Mouse (Mus musculus): ENCODE results near the gene Bmf. TPM values are rescaled to one million over a fixed set of nuclear protein-coding genes. Genes with fewer than 3 reads are reported as not detected.
"Not testable (repeated sequence)": the region's sequence is repeated elsewhere in the genome, so short reads cannot be mapped to it uniquely, and the experiment has no call there.

The Bmf gene
- total and polyA plus RNA-seq, 2 experiments from 2014 or later: 0.99 to 6.8 TPM

GRCm38 (mm10) chr2:118562015-118562414 is 12.5 kb upstream of the Bmf start:
- H3K9ac ChIP-seq (replicated peaks; ENCODE audit: low read length, poor library complexity, severe bottlenecking): no peak overlapping the region
- no peak overlapping the region for H3K27ac ChIP-seq (ENCODE audit: low read depth, low read length)
- no peaks in the 10 kb centered on the region for H3K27me3 ChIP-seq (ENCODE audit: insufficient read depth, low read length)
- no peak overlapping the region for H3K4me2 ChIP-seq (ENCODE audit: low read depth, low read length, poor library complexity, severe bottlenecking)
- no peaks in the 10 kb centered on the region for H3K9me3 ChIP-seq (ENCODE audit: low read length)
- H3K4me3 ChIP-seq (ENCODE audit: low read depth, low read length): no peak overlapping the region
- ATAC-seq (ENCODE audit: low FRiP score) (no peak), DNase-seq (ENCODE audit: low spot score) (no peak)
- TF ChIP-seq CTCF (IDR thresholded peaks at IDR 0.05): no peak
- 88% methylated on average over 4 of the region's 4 CpGs for WGBS
- H3K4me1 ChIP-seq (ENCODE audit: insufficient read depth, low read length): no peaks in the 10 kb centered on the region
- H3K36me3 ChIP-seq (ENCODE audit: insufficient read depth, low read length): no peaks in the 10 kb centered on the region

- H3K4me1 ChIP-seq (ENCODE audit: insufficient read depth, low read length): no peaks in the 10 kb centered on the region
- H3K27ac ChIP-seq (ENCODE audit: low read depth, low read length): no peak overlapping the region
- H3K36me3 ChIP-seq (ENCODE audit: insufficient read depth, low read length): no peaks in the 10 kb centered on the region
- H3K9ac ChIP-seq (replicated peaks; ENCODE audit: low read length, poor library complexity, severe bottlenecking): no peak overlapping the region
- no peak for TF ChIP-seq CTCF (IDR thresholded peaks at IDR 0.05)
- ATAC-seq (ENCODE audit: low FRiP score): no peak
- no peaks in the 10 kb centered on the region for H3K9me3 ChIP-seq (ENCODE audit: low read length)
- no peak for DNase-seq (ENCODE audit: low spot score)
- WGBS: 92% methylated on average over 3 of the region's 3 CpGs
- H3K27me3 ChIP-seq (ENCODE audit: insufficient read depth, low read length): no peaks in the 10 kb centered on the region
- H3K4me3 ChIP-seq (ENCODE audit: low read depth, low read length): no peak overlapping the region
- H3K4me2 ChIP-seq (ENCODE audit: low read depth, low read length, poor library complexity, severe bottlenecking): no peak overlapping the region
Observed at GRCm38 (mm10) chr2:118558426-118558825, 8.9 kb upstream of the Bmf start.

DNA sequence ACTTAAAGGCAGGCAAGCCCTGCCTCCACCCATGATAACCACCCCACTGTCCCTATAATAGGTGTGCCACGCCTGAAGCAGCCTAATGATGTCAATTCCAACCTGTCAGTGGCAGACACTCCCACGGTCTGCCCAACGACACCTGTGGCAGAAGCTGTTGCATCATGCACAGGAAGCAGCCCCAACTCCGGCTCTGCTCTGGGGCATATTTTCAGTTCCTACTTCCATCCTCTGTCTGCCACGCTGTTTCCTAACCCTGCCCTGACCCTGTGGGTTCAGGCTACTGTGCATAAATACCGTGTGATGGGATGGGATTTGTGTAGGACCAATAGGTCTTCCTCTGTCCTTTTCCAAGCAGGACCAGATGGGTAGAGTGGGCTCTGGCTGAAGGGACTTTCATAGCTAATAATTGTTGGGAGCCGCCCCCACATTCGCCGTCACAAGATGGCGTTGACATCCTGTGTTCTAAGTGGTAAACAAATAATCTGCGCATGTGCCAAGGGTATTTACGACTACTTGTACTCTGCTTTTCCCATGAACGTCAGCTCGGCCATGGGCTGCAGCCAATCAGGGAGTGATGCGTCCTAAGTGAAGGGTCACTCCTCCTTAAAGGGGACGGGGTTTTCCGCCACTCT is 5.0 kb upstream of the Bmf start:
- not testable (repeated sequence) for H3K4me1 ChIP-seq (ENCODE audit: insufficient read depth, low read length); H3K36me3 ChIP-seq (ENCODE audit: insufficient read depth, low read length); H3K9me3 ChIP-seq (ENCODE audit: low read length); H3K27me3 ChIP-seq (ENCODE audit: insufficient read depth, low read length); DNase-seq (ENCODE audit: low spot score)
- Histone ChIP-seq H3K4me3 (ENCODE audit: low read depth, low read length) (peak overlapping the region; percentile 34), H3K4me2 (ENCODE audit: low read depth, low read length, poor library complexity, severe bottlenecking) (peak overlapping the region; percentile 39), H3K27ac (ENCODE audit: low read depth, low read length) (peak overlapping the region; percentile 59; the same call in 1 of the 2 replicates), H3K9ac (replicated peaks; ENCODE audit: low read length, poor library complexity, severe bottlenecking) (peak overlapping the region; percentile 36; the same call in 1 of the 2 replicates)
- peak; percentile 58; the same call in 1 of the 2 replicates for ATAC-seq (ENCODE audit: low FRiP score)
- 60% methylated on average over 15 of the region's 17 CpGs for WGBS

DNA sequence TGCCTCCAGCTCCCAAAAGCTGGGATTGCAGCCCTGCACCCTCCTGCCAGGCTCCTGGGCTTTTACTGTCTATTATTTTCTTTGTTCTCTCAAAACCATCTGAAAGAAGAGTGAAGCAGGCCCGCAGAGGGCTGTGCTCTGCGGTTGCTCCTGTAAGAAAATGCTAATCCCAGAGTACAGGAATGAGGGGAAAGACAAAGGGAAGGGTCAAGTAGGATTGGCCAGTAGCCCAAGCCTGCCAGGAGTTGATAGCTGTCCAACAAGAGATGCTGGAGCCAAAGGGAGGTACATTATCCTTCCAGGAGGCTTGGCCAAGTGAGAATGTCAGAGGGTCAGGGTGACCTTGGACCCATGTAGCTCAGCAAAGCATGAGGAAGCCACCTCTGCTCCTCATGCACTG is 2.1 kb upstream of the Bmf start:
- peaks cover 8% of the 10 kb centered on the region; the same call in 1 of the 2 replicates for H3K4me1 ChIP-seq (ENCODE audit: insufficient read depth, low read length)
- H3K27ac ChIP-seq (ENCODE audit: low read depth, low read length): no peak overlapping the region
- H3K9ac ChIP-seq (replicated peaks; ENCODE audit: low read length, poor library complexity, severe bottlenecking): no peak overlapping the region
- H3K27me3 ChIP-seq (ENCODE audit: insufficient read depth, low read length): 0 out of 2 replicates have a peak, but pooled peaks cover 7% of the 10 kb centered on the region
- H3K36me3 ChIP-seq (ENCODE audit: insufficient read depth, low read length): no peaks in the 10 kb centered on the region
- no peak overlapping the region for H3K4me2 ChIP-seq (ENCODE audit: low read depth, low read length, poor library complexity, severe bottlenecking)
- WGBS: 43% methylated on average over 2 of the region's 2 CpGs
- no peaks in the 10 kb centered on the region for H3K9me3 ChIP-seq (ENCODE audit: low read length)
- no peak for TF ChIP-seq CTCF (IDR thresholded peaks at IDR 0.05)
- DNase-seq (ENCODE audit: low spot score): no peak
- H3K4me3 ChIP-seq (ENCODE audit: low read depth, low read length): no peak overlapping the region
- no peak for ATAC-seq (ENCODE audit: low FRiP score)

DNA sequence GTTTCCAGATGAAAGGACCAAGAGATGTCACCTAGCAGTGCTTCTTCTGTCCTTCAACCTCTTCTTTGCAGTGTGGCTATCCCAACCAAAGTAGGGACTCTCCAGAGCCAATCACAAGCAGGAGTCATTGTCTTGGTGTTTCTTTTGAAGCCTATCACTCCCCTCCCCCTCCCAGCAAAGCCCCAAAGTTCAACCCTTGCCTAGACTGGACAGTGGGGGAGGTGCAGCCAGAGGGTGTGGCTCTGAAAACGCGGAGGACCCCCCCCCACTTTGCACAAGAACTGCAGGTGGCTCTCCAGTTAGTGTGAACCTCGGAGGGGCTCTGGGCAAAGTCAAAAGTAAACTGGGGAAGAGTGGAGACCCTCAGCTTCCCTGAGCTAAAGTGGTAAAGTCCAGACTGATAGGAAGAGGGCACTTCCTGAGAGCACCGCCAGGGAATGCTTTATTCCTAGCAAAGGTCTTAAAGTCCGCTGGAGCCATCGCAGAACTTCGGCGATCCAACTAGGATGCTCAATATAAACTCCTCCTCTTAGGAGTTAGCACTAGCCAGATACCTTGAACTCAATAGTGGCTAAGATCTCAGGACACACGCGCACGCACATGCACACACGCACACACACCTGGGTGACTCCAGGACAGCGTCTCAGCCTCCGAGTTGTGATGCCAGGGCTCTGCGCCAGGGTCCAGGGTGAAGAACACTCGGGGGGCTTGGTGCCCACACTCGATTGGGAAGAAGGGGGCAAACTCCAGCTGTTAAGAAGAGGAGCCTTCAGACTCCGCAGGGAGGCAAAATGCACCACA is 866 bp downstream of the Bmf start:
- Histone ChIP-seq H3K36me3 (ENCODE audit: insufficient read depth, low read length) (no peaks in the 10 kb centered on the region), H3K9me3 (ENCODE audit: low read length) (no peaks in the 10 kb centered on the region), H3K9ac (replicated peaks; ENCODE audit: low read length, poor library complexity, severe bottlenecking) (peak overlapping the region; percentile 56; the same call in 1 of the 2 replicates), H3K4me2 (ENCODE audit: low read depth, low read length, poor library complexity, severe bottlenecking) (peak overlapping the region; percentile 95), H3K27me3 (ENCODE audit: insufficient read depth, low read length) (0 out of 2 replicates have a peak, but pooled peaks cover 7% of the 10 kb centered on the region), H3K27ac (ENCODE audit: low read depth, low read length) (no peak overlapping the region), H3K4me1 (ENCODE audit: insufficient read depth, low read length) (peaks cover 10% of the 10 kb centered on the region; the same call in 1 of the 2 replicates), H3K4me3 (ENCODE audit: low read depth, low read length) (peak overlapping the region; percentile 89)
- ATAC-seq (ENCODE audit: low FRiP score): no peak
- peak; percentile 46 for TF ChIP-seq CTCF (IDR thresholded peaks at IDR 0.05)
- WGBS: under 1% methylated on average over 18 of the region's 18 CpGs
- no peak for DNase-seq (ENCODE audit: low spot score)

GRCm38 (mm10) chr2:118547541-118548016 is 1.9 kb downstream of the Bmf start:
- ATAC-seq (ENCODE audit: low FRiP score): no peak
- 13% methylated on average over 9 of the region's 9 CpGs for WGBS
- DNase-seq (ENCODE audit: low spot score): no peak
- no peak overlapping the region for H3K9ac ChIP-seq (replicated peaks; ENCODE audit: low read length, poor library complexity, severe bottlenecking)
- no peak for TF ChIP-seq CTCF (IDR thresholded peaks at IDR 0.05)
- H3K36me3 ChIP-seq (ENCODE audit: insufficient read depth, low read length): no peaks in the 10 kb centered on the region
- no peak overlapping the region for H3K4me3 ChIP-seq (ENCODE audit: low read depth, low read length)
- no peaks in the 10 kb centered on the region for H3K9me3 ChIP-seq (ENCODE audit: low read length)
- H3K4me2 ChIP-seq (ENCODE audit: low read depth, low read length, poor library complexity, severe bottlenecking): peak overlapping the region; percentile 1; the same call in 1 of the 2 replicates
- 0 out of 2 replicates have a peak, but pooled peaks cover 7% of the 10 kb centered on the region for H3K27me3 ChIP-seq (ENCODE audit: insufficient read depth, low read length)
- H3K27ac ChIP-seq (ENCODE audit: low read depth, low read length): no peak overlapping the region
- peaks cover 10% of the 10 kb centered on the region; the same call in 1 of the 2 replicates for H3K4me1 ChIP-seq (ENCODE audit: insufficient read depth, low read length)
